Mouse (Mus musculus) kidney, postnatal 10 days (tissue): ENCODE measurements at regions not wholly inside any gene's neighbourhood (a gene's known extent, or its start where the extent isn't known, plus 50 kb on each side); places are given as distances from the start of the nearest gene placed in this dataset.
A peak's percentile ranks its signal among the peaks of the same experiment; 100 is the strongest.

Experiments
- DNase-seq: peaks from one replicate; pipeline ENCODE4 v3.0.0; 2021; ENCODE audit warnings: mixed read lengths

DNA sequence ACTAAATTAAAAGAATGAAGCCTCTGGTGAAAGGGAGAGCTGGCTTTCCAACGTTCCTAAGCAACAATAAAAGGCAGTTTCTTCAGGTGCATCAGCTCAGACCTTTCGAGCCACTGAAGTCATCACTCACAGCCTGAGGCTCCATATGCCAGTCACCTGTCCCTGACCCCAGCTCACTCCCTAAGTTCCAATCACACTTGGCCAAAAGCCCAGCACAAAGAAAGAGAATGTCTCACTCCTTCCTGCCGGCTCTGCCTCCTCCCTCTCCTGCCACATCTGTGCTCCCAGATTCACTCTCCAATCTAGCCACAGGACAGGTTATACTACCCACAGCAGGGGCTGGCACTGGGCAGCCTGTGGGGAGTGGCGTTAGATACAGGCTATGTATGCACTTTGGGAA lies 150.7 kb downstream of the Psat1 start:
- no peak for DNase-seq

DNA sequence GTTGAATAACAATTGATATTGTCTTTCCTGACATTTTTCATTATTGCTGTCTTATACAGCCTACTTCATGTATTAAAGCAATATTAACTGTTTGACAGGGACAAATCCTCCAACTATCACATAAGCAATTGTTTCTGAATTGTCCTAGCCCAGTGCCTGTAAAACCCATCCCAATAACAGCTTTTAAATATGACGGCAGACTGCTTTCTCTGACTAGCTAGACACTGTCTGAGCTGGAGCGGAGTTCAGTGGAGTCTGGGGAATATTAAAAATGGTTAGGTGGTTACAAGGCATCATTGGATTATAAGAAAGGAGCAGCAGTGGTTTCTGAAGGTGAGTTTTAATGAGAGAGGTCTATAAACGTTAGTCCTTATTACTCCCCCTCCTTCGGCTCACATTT lies 155.2 kb downstream of the Psat1 start:
- no peak for DNase-seq

DNA sequence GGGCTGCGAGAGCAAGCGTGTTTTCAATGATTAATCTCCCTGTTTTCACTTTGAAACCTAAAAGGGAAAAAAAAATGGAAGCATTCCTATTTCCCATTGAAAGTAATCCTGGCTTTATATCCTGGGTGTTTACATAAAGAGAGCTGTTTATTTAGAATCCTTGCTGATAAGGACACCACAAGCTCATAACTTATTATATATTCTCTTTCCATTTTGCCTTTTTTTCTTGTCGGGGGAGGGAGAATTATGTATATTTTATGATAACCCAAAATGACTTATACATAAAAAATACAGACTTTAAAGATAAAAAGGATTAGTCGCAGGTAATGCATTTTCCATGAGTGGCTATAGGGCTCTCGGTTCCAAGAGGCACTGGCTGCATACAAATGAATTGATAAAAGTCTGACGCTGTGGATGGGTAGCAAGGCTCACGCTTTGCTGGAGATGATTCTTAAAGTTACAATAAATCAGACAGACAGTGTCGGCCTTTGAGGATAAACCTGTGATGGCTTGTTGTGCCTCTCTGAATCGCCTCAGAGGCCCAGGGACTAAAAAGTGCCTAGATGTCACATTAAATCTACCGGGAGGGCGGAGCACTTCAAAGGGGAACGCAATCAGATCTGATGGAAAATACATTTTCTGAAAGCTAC lies 155.7 kb downstream of the Psat1 start:
- DNase-seq, result no peak

DNA sequence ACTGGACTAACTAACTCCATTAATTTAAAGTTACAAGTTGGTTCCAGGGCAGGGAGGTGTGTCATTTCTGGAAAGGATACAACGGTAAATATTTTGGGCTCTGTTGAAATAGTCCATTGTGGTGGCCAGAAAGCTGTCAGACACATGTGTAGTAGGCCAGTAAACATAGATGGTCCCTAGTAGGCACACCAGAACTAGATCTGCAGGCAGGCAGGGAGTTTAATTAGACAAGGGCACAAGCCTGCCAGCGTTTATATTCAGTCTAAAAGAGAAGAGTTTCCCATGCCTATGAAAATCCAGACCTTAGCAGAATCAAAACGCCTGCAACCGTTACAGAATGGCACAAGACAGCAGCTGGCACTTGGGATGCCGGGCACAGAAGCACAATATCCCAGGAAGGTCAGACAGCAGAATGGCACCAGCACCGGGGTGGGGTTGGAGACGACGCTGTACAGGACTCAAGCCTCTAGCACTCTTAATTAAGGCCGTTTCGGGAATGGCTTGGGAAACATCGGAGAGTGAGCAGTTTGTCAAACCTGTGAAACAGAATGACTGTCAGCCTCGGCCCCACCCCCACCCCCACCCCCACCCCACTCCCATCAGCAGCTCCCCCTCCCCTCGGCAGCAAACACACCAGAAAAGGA lies 156.4 kb downstream of the Psat1 start:
- DNase-seq, result no peak

DNA sequence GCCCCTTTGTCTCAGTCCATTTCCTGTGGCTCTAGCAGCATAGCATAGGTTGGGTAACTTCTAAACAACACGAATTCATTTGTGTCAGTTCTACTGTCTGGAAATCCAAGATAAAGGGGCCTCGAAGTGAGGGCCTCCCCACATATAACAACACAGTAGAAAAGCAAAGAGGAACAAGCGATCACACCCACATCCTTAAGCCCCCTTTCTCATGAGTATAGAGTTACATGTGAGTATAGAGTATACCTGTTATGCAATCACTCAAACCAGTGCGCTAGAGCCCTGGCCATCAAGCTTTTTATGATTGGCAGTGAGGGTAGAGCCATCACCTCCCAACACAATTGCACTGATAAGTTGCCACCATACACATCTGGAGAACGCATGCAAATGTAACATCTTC lies 157.4 kb downstream of the Psat1 start:
- no peak for DNase-seq

DNA sequence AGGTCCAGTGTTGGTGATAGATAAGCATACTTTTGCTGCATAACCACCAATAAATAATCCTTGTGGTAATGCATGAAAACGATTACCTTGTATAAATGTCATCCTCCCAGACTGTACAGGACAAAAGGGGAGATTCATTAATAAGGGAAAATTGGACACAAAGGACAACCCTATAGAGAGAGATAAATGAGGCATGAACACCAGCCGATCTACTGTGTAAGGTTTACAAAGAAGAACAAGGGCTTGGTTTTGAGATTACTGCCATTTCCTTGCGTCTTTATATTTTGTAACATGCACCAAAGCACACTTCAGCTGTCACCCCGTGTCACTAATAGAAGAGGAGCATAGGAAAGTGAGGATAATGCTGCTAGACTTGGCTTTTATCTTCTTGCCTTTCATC lies 162.5 kb downstream of the Psat1 start:
- no peak for DNase-seq

DNA sequence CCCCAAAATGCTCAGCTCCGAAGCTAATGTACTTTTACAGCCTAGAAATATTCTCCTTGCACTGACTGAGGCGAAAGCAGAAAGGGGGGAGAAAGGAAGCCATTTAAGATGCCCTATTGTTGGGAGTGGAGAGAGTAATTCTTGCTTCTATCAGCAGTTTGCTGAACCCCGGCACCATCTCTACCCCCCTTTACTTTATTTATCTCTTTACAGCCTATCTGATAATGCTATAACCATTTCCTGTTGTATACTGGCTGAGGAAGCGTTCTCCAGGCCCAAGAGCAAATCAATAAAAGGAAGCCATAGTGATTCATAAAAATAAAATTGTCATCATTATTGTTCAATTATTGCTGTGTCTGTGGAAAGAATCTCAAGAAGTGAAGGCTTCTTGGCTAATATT lies 177.5 kb downstream of the Psat1 start:
- no peak for DNase-seq

DNA sequence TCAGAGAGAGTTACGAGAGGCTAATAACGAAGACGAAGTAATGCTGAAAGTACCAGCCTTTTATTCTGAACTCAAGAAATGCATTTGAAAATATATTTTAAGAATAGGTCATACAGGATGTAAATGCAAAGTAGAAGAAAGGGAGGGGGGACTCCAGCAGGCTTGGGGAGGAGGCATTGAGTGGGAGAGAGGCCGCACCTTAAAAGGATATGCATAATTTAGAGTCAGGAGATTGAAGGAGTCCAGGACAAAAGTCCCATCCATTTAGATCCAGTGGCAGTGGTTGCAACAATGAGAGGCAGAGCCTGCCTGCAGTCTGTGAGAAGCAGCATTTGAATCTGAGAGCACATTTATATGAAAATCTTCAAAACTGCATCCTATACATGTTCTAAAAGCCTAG lies 186.1 kb downstream of the Psat1 start:
- no peak for DNase-seq

DNA sequence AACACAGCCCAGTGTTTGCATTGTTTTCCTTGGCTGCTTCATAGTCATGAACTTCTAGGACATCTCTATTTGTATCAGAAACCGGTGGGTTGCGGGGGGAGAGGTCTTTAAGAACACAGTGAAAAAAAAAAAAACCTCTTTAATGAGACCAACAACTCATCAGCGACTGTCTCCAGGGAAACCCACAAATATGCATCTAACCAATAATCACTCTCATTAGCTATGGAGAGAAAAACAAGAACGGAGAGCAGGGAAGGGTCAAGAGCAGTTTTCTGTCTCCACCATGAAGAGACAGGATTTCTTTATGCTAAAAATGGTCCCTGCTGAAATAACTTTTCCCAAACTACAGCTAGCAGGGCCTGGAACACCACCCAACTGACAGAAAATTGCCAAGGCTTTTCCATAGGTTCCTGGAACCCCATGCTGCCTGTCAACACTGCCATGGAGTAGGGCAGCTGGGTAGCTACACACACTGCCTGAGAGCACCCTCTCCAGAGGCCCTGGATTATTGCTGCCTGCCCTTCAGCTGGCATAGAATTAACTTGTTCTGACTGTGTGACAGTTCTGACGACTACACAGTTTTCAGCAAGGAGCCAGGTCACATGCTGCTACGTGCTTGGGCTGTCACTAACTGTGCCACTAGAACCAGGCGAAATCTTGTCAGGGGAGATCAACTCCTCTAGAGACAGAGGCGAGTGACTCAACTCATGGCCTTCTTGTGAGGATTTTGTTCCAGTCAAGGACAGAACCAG lies 201.9 kb downstream of the Psat1 start:
- DNase-seq, result no peak

DNA sequence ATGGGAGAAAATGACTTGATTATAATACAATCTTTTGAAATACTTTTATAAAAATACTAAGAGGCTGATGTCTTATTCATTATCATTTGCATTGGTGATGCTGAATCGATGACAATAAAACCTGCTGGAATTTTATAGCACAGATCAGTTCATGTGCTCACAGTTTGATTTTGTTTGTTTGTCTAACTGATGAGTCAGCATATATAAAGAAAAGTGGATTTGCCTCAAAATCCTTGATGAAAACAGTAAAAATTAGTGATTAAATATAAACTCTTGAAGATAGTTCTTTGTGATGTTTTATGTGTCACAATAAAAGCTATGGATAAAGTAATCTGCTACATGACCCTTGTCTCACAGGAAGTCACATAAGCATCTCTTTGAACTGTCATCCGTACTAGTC lies 210.9 kb downstream of the Psat1 start:
- DNase-seq, result no peak

DNA sequence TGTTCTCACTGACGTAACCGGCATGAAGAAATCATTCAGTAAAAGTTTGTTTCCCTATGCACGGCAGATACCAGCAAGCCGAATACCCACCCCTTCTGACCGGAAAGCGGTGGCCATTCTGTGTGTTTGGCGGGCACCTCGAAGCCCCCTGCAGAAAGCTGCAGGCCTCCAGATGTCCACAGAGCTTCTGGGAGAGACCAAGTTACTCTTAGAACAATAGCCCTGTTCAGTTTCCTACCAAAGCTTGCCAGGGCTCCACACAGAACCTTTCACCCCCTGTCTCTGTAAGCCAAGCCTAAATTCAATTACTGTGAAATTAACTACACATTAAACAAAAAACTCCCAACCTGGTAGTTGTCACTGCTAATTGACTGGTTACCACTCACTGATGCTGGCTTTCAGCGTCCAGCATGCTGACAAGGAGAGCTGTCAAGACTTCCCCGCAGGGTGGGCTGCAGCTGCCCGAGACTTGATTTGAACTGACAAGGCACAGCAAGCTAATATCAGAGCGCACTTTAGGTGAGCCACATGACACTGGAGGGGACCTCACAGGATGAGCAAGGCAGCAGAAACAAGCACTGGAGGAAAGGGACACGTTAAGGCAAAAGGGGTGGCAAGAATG lies 220.2 kb downstream of the Psat1 start:
- DNase-seq, result no peak

DNA sequence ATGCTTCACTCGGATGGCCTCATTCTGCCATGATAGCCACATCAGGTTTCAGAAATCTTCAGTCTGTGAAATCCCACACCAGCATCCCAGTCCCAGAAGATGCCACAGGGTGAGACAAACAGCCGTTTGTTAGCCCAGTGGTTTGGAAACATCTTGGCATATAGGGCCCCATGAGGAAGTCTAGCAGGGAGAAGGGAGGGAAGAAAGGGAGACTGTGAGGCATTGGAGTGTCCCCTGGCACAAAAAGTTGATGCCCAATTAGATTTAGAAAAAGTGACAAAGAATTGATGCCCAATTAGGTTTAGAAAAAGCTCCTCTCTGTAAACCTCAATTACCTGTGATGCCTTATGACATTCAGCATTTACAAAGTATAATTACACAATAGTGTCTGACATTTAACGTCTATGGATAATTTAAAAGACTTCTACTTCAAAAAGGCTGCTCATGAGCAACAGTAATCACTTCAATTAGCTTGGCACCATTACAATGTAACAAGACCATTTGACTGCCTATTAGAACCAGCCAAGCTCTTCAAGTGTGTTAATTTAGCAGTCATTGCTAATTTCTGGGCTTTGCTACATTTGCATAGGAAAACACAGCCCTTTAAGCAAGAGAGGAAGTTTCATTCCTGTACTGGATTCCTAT lies 254.6 kb downstream of the Psat1 start:
- no peak for DNase-seq

DNA sequence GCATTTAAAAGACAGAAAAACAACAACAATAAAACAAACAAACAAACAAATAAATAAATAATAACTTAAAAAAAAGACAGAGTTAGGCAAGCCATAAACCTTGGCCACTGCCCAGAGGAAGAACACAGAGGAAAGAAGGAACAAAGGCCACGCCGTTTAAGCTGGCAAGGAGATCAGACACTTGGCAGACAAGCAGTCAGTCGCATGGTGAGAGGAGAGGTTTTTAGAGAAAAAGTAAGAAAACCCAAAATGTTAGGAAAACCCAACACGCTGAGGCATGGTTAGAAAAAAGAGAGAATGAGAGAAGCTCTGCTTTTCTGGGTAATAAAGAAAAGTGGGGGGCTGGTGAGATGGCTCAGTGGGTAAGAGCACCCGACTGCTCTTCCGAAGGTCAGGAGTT lies 277.1 kb downstream of the Psat1 start:
- DNase-seq, result peak; percentile 18

DNA sequence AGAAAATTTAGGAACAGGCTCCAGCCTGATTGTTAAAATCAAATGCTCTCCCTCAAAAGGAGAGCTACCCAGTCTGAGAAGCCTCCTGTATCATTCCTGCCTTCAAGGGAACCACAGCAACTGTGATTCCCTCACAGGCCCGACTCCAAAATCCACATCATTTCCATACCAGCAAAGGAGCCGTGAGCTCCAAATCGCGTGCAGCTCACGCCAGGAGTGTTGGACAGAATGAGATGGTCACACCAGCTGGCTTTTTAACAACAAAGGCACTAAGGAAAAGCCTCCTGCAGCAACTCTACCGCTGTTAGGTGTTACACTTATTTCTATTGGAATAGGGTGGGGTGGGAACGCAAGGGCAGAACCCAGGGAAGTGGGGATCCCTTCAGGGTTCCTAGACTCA lies 277.6 kb downstream of the Psat1 start:
- no peak for DNase-seq

DNA sequence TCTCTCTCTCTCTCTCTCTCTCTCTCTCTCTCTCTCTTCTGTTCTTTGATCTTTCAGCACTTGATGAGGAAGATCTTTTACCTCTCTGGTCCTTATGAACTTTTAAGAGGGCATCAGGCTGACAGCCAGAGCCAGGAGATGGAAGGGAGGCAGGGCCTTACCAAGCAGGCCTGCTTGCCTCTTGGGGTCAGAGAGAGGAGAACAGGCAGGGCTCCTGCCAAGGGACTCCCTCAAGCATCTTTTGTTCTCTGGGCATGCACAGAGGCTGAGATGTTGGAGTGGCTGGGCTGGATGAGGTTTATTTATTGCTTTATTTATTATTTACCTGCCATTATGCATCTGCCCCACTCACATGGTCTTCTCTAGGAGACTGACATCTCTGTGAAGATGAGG lies 278.5 kb downstream of the Psat1 start:
- no peak for DNase-seq

DNA sequence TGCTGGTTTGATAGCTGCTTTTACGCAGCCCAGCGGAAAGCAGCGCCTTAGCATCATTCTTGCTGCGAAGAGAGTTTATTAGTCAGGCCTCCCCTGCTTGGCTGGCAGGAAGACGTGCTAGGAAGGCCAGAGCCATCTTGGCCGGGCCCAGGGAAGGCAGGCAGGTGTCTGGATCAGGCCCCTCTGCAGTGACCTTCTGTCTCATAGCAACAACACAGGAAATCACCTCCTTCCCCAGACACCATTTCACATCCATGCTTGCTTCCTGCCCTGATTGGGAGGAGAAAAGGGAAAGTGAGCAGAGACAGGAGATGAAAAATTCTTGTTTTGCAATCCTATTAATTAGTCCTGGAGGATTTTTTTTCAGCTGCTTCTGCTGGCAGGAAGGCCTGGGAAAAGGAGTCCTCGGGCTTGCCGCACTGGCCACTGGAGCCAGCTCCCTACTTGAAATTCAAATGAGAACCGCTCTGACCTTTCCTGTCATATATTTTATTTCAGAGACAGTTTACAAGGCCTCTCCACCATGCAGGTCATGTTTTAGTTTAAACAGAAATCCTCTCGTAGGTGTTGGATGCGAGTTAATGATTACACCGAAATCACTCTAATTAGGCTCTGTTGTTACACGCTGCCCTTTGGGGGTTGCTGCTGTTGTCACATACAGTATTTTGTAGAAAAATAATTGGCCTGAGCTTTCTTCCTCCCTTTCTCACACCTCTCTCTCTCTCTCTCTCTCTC lies 279.1 kb downstream of the Psat1 start:
- DNase-seq, result peak; percentile 39

DNA sequence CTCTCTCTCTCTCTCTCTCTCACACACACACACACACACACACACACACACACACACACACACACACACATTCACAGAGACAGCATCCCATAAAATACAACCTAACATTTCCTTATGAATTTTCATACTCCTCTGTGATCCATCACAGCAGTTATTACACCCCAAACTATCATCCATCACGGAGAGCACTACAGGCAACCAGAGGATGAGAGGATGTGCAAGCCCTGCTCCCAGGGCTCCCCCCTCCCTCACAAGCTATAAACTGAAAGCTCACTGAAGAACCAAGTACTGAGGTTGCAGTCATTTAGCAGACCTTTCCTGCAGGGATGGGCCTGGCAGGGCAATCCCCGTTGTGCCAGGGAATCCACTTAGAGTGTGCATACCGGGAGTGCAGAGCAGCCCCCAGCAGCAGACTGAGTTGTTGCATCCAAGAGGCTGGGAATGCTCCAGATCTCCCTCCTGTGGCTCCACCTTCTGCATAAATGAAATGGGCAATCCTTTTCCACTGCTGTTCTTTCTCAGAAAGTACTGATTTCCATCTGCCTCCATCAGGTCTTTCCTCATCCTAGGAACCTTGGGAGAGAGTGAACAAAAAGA lies 283.4 kb downstream of the Psat1 start:
- no peak for DNase-seq

DNA sequence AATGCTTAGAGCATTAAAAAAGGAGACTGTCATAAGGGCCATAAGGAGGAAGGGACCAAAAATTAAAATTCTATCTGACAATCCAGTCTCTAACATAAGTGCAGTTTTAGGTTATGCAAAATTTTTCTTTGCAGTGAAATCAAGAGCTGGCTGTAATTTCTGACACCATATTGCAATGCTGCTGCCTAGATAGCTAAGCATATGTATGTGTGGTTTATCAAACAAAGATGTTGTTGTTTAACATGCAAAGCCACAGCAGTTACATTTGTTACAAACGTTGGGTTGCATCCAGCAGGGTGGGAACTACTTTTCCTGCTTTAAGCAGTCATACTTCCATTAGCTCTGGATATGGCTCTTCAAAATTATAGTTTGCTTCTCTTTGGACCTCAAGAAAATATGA lies 288.5 kb downstream of the Psat1 start:
- no peak for DNase-seq

DNA sequence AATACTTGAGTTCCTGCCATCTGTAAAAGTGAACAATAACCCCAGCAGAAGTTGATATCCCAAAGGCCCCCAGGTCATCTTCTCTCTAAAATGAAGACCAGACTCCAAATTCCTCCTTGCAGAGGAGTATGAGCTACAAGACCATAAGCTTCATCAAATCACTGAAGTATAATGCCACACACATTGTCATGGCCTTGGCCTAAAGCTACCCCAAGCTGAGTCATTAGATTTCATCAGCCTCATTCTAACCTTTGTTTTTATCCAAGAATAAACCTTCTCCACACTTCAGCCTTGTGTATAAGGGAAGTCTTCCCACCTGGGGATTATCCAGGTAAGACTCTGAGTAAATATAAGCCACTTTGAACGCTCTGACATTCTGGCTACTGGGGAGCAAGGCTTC lies 289.3 kb downstream of the Psat1 start:
- no peak for DNase-seq

DNA sequence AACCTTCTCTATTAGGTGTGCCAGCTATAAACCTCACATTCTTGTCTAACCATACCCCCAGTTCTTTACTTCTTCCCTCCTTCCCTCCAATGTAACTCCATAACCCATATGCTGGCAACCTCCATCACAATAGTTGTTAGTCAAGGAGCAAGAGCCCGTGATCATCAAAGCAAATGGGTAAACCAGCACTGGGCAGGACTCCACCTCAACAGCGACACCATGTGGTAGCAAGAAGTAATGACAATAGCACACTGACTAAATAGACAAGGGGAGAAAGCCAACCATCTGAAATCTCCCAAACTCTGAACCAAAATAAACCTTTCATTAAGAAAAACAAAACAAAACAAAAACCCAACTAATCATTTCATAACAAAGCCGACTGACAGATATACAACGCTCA lies 297.8 kb downstream of the Psat1 start:
- peak; percentile 50 for DNase-seq

DNA sequence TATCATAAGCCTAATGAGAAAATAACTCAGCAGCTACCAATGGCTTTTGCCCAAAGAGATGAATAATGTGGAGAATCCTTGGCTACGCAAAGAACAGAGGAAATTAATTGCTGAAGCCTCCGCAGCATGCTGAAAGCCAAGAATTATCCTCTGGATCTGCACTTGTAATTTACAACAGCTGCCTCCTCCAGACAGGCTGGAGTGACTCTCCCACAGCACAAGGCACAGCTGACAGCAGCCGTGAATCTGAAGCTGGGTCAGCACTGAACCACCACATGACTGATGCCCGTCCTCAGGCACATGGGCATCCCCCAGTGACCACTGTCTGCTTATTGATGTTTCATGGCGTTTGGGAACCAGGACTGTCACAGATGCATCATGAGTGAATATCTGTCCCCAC lies 299.8 kb downstream of the Psat1 start:
- peak; percentile 41 for DNase-seq

DNA sequence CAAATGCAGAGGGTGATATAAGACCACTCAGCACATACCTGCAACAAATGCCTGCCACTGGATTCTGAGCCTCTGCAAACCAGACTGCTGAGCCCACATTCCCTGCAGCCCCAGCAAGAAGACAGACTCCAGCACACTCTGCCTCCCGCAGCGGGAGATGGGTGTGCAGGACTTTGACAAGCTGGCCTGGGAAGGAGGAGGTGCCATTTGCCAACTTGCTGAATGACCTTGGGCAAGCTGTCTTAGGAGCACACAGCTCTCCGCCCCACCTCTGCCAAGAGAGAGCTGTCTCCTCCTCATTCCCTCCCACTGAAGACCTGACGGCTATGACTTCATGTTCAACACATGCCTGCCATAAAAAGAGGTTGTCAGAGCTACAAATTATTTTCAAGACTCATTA lies 302.4 kb downstream of the Psat1 start:
- peak; percentile 25 for DNase-seq
